Mouse (Mus musculus) thymus, adult 2 months (tissue): ENCODE measurements around the gene Celf2. TPM values are rescaled to one million over a fixed set of nuclear protein-coding genes. Genes with fewer than 3 reads are reported as not detected.

Experiments used
- DNase-seq: peaks from one replicate; pipeline ENCODE4 v3.0.0; 2021
- H3K27ac ChIP-seq: fragments of 200-500 bp; 2 replicates; pipeline ENCODE4 v1.5.1; 2012; ENCODE audit warnings: low read length, control low read depth; ENCODE audit not compliant: control insufficient read depth, insufficient read depth
- H3K27me3 ChIP-seq: fragments of 200-500 bp; 2 replicates; pipeline ENCODE4 v1.6.1; 2012; ENCODE audit warnings: mild to moderate bottlenecking, low read length, moderate library complexity, mixed read lengths; ENCODE audit not compliant: control insufficient read depth, insufficient read depth
- H3K36me3 ChIP-seq: fragments of 200-500 bp; 2 replicates; pipeline ENCODE4 v1.6.1; 2012; ENCODE audit warnings: mild to moderate bottlenecking, low read length, moderate library complexity; ENCODE audit not compliant: control insufficient read depth, insufficient read depth
- H3K4me1 ChIP-seq: fragments of 200-500 bp; replicated peaks from 2 replicates; pipeline ENCODE4 v1.6.1; 2012; ENCODE audit warnings: low read length; ENCODE audit not compliant: control insufficient read depth, insufficient read depth
- H3K4me3 ChIP-seq: fragments of 200-500 bp; 2 replicates; pipeline ENCODE4 v1.5.1; 2012; ENCODE audit warnings: mild to moderate bottlenecking, low read length, control low read depth, moderate library complexity; ENCODE audit not compliant: control insufficient read depth, insufficient read depth
- CTCF ChIP-seq: fragments of 200-500 bp; IDR thresholded peaks from 2 replicates; pipeline ENCODE4 v1.5.1; 2012; ENCODE audit warnings: mild to moderate bottlenecking, control low read depth, low read length, moderate library complexity, borderline replicate concordance; ENCODE audit not compliant: control insufficient read depth, poor library complexity, insufficient read depth; ENCODE audit errors: extremely low read depth
- POLR2A ChIP-seq: fragments of 200-500 bp; IDR thresholded peaks from 2 replicates; pipeline ENCODE4 v1.6.1; 2012; ENCODE audit warnings: mild to moderate bottlenecking, low read length, control low read depth, moderate library complexity; ENCODE audit not compliant: control insufficient read depth, poor library complexity, insufficient read depth; ENCODE audit errors: extremely low read depth
- WGBS: fragments of 180-500 bp; shearing (Covaris S2); methylation state at CpG from one replicate; pipeline ENCODE4 v1.1.7; 2018; 5-methylcytosine and 5-hydroxymethylcytosine counted together
- polyA plus RNA-seq: library from polyadenylated mRNA; depleted of rRNA; stranded (reverse); fragments of >200 nt; gene quantifications from 2 replicates; pipeline ENCODE4 v1.2.3, GENCODE M21; 2012

The Celf2 gene
- polyA plus RNA-seq, 1 experiment, result 214 TPM

GRCm38 (mm10) chr2:6497636-6498035, 1011.7 kb downstream of the Celf2 start:
- Histone ChIP-seq H3K4me1 (no peaks in the 10 kb centered on the region), H3K27ac (no peak overlapping the region), H3K27me3 (no peaks in the 10 kb centered on the region), H3K36me3 (no peaks in the 10 kb centered on the region), H3K4me3 (no peak overlapping the region)
- no peak for DNase-seq
- TF ChIP-seq CTCF (no peak), POLR2A (no peak)
- WGBS, result 84% methylated on average over 5 of the region's 5 CpGs

- DNase-seq, result no peak
- no peak for TF ChIP-seq CTCF
- no peak for TF ChIP-seq POLR2A
- no peaks in the 10 kb centered on the region for H3K36me3 ChIP-seq
- no peak overlapping the region for H3K27ac ChIP-seq
- no peak overlapping the region for H3K4me3 ChIP-seq
- 8% methylated on average over 5 of the region's 5 CpGs for WGBS
- H3K27me3 ChIP-seq, result no peaks in the 10 kb centered on the region
- H3K4me1 ChIP-seq, result no peaks in the 10 kb centered on the region
Measured at GRCm38 (mm10) chr2:6493886-6494285, 1015.5 kb downstream of the Celf2 start.

GRCm38 (mm10) chr2:6490870-6491269, 1018.5 kb downstream of the Celf2 start:
- no peak for DNase-seq
- no peak overlapping the region for H3K27ac ChIP-seq
- no peak overlapping the region for H3K4me3 ChIP-seq
- WGBS, result 87% methylated on average over 4 of the region's 4 CpGs
- no peaks in the 10 kb centered on the region for H3K27me3 ChIP-seq
- TF ChIP-seq CTCF (no peak), POLR2A (no peak)
- H3K36me3 ChIP-seq, result no peaks in the 10 kb centered on the region
- no peaks in the 10 kb centered on the region for H3K4me1 ChIP-seq

- H3K36me3 ChIP-seq, result no peaks in the 10 kb centered on the region
- no peak overlapping the region for H3K4me3 ChIP-seq
- no peak overlapping the region for H3K27ac ChIP-seq
- no peak for DNase-seq
- H3K4me1 ChIP-seq, result no peaks in the 10 kb centered on the region
- no peaks in the 10 kb centered on the region for H3K27me3 ChIP-seq
- no peak for TF ChIP-seq POLR2A
- TF ChIP-seq CTCF, result no peak
- WGBS, result 95% methylated on average over 6 of the region's 6 CpGs
Measured at GRCm38 (mm10) chr2:6490076-6490475, 1019.3 kb downstream of the Celf2 start.
